Mouse (Mus musculus) gastrocnemius, adult 8-10 months (tissue): ENCODE results near the gene Mrpl10. TPM values are rescaled to one million over a fixed set of nuclear protein-coding genes. Genes with fewer than 3 reads are reported as not detected.

ENCODE experiments used
- DNase-seq, 2 experiments: peaks; one replicate each; pipeline ENCODE4 v3.0.0; 2022; ENCODE audit warnings: low spot score in 2 of 2
- microRNA-seq: library from miRNA; unstranded; fragments of <30 nt; microRNA quantifications from one replicate; pipeline ENCODE4 v1.2.0, GENCODE M21; 2022
- total RNA-seq, 4 experiments: library from RNA; stranded (reverse); gene quantifications; 2 replicates each; pipeline ENCODE4 v1.2.4; 2022

The Mrpl10 gene
- total RNA-seq, 4 experiments from 2014 or later: 44.1 to 52.7 (median 45.6) TPM

DNA sequence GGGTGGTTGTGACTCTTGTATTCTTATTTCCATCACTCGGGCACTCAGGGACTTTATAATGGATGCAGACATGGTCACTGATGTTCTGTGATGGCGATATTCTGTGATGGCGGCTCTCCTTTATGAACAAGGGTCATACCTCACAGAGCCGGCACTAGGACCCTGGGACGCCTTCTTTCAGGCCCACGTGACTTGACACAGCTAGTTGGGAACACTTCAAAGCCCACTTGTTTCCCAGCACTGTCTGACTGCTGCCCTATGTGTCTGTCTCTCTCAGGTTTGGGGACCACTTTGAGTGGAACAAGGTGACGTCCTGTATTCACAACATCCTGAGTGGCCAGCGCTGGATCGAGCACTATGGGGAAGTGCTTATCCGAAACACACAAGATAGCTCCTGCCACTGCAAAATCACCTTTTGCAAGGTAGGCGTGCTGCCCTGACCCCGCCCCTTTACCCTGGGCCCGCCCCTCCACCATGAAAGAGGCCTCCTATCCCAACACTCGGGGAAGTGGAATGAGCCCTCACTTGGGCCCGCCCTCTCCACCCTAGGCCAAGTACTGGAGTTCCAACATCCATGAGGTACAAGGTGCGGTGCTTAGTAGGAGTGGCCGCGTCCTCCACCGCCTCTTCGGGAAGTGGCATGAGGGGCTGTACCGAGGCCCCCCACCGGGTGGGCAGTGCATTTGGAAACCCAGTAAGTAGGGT is 25.4 kb downstream of the Mrpl10 start:
- no peak for DNase-seq

DNA sequence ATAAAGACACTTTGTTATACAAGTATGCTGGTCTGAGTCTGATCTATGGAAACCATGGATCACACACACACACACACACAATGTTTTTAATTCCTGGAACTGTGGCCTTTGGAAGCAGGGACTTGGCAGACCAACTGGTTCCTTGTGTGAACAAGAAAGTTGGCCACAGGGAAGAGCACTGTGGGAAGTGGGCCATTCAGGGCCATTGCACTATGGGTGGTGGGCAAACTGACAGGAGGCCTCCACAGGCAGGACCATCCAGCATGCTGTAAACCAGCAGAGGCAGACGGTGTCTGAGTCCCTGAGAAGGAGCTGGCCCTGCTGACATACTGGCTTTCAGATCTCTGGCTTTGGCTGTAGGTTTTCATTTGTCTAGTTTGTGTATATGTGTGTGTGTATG is 28.0 kb downstream of the Mrpl10 start:
- DNase-seq: no peak

DNA sequence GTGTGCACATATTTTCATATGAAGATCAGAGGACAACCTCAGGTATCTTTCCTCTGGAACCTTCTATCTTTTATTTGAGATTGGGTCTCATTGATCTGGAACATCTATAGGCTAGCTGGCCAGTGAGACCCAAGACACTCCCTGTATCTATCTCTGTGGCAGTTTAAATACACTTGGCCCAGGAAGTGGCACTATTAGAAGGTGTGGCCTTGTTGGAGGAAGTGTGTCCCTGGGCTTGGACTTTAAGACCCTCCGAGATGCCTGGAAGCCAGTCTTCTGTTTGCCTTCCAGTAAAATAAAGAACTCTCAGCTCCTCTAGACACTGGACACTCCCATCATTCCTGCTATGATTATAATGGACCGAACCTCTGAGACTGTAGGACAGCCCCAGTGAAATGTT is 28.4 kb downstream of the Mrpl10 start:
- DNase-seq: no peak

DNA sequence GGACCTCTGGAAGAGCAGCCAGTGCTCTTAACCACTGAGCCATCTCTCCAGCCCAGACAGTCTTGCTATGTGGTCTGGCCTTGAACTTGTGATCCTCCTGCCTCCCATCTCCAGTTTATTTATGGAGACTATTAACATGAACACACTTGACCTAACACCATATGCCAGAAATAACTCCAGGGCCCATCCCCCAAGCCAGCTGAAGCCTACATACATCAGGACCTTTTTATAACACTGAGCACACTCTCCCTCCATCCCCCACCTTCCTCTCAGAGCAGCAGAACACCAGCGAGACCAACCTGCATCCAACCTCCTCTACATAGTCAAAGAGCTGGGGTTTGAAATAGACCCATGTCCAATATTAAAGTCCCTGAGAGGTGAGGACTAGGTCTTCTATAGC is 29.8 kb downstream of the Mrpl10 start:
- DNase-seq: peak; percentile 62 to 68

DNA sequence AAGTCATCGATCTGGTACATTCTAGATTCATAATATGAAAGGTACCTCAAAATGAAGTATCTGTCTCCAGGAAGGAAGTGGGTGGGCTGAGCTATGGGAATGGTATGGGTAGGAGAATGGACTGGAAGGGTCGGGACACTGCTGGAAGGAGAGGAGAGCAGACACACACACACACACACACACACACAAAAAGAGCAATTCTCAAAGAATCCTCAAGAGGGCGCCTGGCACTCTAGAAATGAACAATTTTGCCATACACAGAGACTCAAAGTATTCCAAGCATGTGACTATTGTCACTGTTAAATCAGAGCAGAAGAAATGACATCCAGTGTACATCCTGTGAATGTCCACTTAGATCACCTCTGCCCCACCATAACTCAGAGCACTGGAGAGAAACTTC is 31.2 kb downstream of the Mrpl10 start:
- no peak for DNase-seq

DNA sequence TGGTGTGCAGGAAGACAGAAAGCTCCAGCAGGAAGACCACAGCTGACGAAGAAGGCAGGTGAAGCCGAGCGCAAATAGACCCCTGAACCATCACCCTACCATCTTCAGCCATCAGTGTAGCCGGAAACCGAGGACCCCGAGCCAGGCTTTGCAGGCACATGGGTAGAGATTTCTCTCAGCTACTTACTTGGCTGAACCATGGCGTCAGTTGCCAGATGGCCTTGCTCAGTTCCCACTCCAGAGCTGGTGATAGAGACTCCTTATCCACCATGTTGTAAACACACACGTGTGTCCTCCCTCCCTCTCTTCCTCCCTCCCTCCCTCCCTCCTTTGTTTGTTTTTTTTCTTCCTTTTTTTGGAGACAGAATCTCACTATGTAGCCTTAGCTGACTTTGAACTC is 32.9 kb downstream of the Mrpl10 start:
- no peak for DNase-seq

DNA sequence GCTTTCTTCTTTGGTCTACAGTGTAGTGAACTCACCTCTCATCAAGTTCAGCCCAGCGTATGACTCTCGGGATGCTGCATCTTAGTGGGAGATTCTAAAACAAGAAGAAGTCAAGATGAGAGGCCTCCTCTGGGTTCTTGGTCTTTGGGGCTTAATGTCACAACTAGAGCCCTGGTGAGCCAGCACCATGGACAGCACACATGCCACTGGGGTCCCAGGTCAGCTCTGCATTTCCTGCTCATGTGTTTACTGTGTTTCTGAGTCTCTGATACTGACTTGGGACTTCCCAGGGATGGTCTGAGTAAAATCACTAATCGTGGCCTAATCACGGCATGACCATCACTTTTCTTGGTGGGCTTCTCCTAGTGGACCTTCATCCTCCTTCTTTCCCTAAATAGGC is 37.4 kb downstream of the Mrpl10 start:
- no peak for DNase-seq

DNA sequence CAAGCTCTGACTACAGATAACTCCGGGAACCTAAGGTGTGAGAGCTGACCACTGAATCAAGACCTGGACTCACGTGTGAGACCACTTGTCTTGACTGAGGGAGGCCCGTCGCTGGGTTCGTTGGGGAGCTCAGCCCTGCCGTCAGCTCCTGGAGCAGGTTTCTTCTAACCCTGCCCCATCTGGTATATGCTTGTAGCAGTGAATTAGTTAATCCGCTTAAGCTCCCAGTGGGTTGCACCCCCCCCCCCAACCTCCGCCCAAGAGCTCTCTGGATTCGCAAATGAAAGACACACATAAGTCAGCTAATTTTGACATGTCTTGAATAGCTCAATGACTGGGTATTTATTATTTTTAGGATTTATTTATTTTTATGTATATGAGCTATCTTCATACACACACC is 38.9 kb downstream of the Mrpl10 start:
- no peak for DNase-seq

DNA sequence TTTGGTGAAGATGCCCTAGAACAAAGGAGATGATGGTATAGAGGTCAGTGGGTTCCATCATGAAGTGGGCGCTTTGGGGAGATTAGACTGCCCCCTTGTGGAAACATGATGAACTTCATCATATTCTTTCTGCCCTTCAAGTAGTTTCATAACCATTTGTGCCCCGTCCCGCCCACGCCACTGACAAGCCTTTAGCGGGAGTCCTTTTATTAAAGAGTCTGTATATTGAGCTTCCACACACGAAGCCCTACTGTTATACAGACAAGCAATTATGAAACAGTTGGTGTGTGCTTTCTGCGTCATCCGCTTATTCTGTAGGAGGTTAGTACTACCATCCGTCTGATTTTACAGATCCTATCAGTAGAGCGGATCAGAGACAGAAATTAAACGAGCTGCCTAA is 41.6 kb downstream of the Mrpl10 start:
- DNase-seq: peak in 1 of 2 experiments; percentile 30

DNA sequence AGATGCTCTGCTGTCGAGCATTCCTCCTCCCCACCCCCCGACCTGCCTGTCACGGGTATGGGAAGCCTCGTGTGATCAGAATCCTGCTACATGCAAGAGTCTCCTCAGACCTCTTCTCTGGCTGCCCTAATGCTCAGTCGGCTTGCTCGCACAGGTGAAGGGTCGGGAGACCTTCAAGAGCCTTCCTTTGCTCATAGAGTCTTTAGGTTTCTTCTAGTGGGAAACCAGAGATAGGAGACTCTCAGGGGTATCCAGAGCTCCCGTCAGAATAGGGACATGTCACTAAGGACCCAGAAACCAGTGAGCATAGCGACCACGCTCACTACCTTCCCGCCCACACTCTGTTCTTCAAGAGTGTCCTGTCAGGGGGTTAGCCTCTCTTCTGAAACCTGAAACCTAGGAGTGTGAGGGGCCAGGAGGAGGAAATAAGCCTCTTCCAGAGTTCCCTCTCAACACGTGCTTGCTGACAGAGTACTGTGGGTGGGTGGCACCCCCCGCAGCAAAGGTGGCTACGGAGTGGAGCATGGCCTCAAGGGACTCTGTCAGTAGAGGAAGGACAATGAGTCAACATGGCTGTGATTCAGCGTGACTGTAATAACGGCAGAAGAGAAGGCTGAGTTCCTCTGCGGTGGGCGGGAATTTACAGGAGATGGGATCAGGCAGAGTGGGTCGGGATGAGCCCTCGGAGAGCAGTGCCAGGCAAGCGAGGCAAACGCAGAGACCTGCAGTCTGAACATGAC is 42.2 kb downstream of the Mrpl10 start:
- DNase-seq: no peak

DNA sequence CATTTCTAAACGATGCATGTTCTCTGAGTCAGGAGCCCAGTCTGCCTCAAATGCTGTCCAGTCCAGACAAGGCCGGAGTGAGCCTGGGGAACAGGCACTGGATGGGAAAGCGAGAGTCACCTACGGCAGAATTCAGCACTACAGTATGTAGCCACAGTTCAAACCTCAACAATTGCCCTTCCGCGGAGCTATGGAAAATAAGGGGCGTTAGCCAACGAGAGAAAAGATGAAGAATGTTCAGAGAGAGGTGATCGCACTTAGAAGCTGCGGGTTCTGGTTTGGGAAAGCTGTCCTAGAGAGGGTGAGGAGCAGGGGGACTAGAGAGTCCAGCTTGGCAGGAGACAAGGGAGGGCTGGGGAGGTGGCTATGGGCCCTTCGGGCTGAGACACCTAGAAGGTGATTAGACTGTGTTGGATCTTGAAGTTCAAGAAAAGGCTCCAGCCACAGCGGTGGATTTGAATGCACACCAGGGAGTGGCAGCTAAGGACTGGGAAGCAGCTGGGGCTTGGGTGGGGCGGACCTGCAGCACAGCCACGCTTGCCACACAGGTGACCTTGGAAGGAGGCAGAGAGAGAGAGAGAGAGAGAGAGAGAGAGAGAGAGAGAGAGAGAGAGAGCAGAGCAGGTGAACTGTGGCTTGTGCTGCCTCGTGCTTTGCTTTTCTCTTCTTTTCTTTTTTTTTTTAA is 43.6 kb downstream of the Mrpl10 start:
- no peak for DNase-seq

DNA sequence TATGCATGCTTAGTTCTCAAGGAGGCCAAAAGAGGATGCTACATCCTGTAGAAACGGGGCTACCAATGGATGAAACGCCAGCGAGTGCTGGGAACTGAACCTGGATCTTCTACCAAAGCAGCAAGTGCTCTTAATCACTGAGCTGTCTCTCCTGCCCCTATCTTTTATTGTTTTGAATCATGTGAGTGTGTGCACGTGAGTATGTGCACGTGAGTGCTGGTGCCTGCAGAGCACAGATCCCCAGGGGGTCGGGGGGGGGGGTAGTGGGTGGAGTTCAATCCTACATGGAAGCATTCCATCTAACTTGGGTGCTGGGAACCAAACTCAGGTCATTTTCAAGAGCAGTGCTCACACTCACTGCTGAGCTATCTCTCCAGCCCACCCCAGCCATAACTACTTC is 45.0 kb downstream of the Mrpl10 start:
- DNase-seq: no peak

DNA sequence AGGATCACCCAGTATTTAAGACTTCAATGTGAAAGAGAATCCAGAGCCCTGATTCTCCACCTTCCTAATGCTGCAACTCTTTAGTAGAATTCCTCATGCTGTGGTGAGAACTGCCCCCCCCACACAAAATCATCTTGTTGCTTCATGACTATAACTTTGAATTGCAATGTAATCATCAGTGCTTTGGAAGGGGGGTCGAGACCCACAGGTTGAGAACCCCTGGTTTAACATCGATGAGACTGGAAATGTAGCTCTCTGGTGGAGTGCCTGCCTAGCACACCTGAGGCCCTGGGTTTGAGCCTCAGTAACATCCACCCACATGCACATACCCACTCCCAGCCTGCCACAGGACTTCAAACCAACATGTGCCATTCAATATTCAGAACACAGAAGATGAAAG is 53.2 kb downstream of the Mrpl10 start:
- DNase-seq: no peak

DNA sequence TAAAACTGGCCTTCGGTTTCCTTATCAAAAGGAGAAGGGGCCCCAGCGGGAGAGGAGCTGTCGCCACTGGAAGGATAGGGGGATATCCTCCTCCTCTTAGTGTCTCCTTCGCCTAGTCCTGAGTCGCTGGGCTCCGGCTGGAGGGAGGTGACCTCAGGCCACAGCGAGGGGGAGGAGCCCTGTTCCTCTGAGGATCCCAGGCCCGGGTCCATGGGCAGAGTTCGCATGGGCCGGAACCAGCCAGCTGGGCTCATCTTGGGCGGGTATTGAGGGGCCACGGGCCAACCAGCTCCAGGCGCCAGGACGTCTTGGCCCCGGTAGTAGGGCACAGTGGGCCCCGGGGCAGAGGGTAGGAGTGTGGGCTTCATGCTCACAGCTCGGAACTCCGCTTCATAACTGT is 57.4 kb downstream of the Mrpl10 start:
- peak in 1 of 2 experiments; percentile 27 for DNase-seq

Small RNA genes lying within 50 kb of the gene (microRNA-seq; reads per million reads assigned to microRNA genes)
- gene Mir8103: not detected

Other genes with a start within 250 kb of the Mrpl10 start
- gene Nfe2l1, start 211.6 kb upstream of the Mrpl10 start, total RNA-seq: 100 to 1,000 TPM; 479 to 603 (median 495) TPM
- gene Copz2, start 191.7 kb upstream of the Mrpl10 start, total RNA-seq: 10 to 100 TPM; 22.9 to 30.1 (median 24.3) TPM
- gene Cdk5rap3, start 125.1 kb upstream of the Mrpl10 start, total RNA-seq: 10 to 100 TPM; 23.0 to 30.7 (median 27.9) TPM
- not detected for gene Prr15l, start 113.5 kb upstream of the Mrpl10 start, total RNA-seq
- gene Pnpo, start 97.6 kb upstream of the Mrpl10 start, total RNA-seq: 1 to 10 TPM; 7.4 to 9.3 (median 8.0) TPM
- gene Sp2, start 58.6 kb upstream of the Mrpl10 start, total RNA-seq: 10 to 100 TPM in 2 of 4 experiments, 1 to 10 TPM in 2; 8.6 to 12.5 (median 10.4) TPM
- under 1 TPM in 2 of 4 experiments, not detected in 2; 0.07 to 0.13 TPM for gene Sp6, start 28.2 kb upstream of the Mrpl10 start, total RNA-seq
- 10 to 100 TPM; 13.0 to 14.4 (median 13.6) TPM for gene Scrn2, start 11.6 kb upstream of the Mrpl10 start, total RNA-seq
- gene Lrrc46, start 153 bp upstream of the Mrpl10 start, total RNA-seq: not detected
- gene Osbpl7, start 9.1 kb downstream of the Mrpl10 start, total RNA-seq: 1 to 10 TPM; 3.0 to 4.5 (median 3.2) TPM
- gene Tbx21, start 73.8 kb downstream of the Mrpl10 start, total RNA-seq: under 1 TPM; 0.19 to 0.58 (median 0.39) TPM
- gene Tbkbp1, start 109.9 kb downstream of the Mrpl10 start, total RNA-seq: 1 to 10 TPM; 2.5 to 8.7 (median 5.1) TPM
- gene Kpnb1, start 146.3 kb downstream of the Mrpl10 start, total RNA-seq: 10 to 100 TPM; 44.0 to 55.2 (median 46.2) TPM
- gene Npepps, start 239.1 kb downstream of the Mrpl10 start, total RNA-seq: 10 to 100 TPM; 59.5 to 73.9 (median 62.8) TPM